Mouse (Mus musculus) embryonic fibroblast, embryonic 13.5 days (primary cell): ENCODE measurements around the gene Teddm1b.

Source experiments
- CTCF ChIP-seq: IDR thresholded peaks from 2 replicates; pipeline ENCODE4 v1.5.1; 2011; ENCODE audit warnings: mild to moderate bottlenecking, control low read depth, low read length, moderate library complexity, borderline replicate concordance; ENCODE audit not compliant: insufficient read depth
- POLR2A ChIP-seq: IDR thresholded peaks from 2 replicates; pipeline ENCODE4 v1.6.1; 2011; ENCODE audit warnings: low read depth, mild to moderate bottlenecking, control low read depth, low read length, moderate library complexity

GRCm38 (mm10) chr1:153842121-153842740 is 31.9 kb upstream of the Teddm1b start:
- TF ChIP-seq POLR2A, result no peak
- TF ChIP-seq CTCF, result no peak
